Mouse (Mus musculus) left cerebral cortex, adult 8-10 months (tissue): ENCODE measurements around the gene Ngef. TPM values are rescaled to one million over a fixed set of nuclear protein-coding genes. Genes with fewer than 3 reads are reported as not detected.
"Not testable (repeated sequence)": the region's sequence is repeated elsewhere in the genome, so short reads cannot be mapped to it uniquely, and the experiment has no call there.

Experiments
- DNase-seq, 2 experiments: peaks; one replicate each; pipeline ENCODE4 v3.0.0; 2022; ENCODE audit warnings: low spot score in 2 of 2
- total RNA-seq, 4 experiments: library from RNA; stranded (reverse); gene quantifications; 2 replicates each; pipeline ENCODE4 v1.2.4; 2022

Gene Ngef
- total RNA-seq, 4 experiments from 2014 or later, result 351 to 426 (median 388) TPM

GRCm38 (mm10) chr1:87482546-87482945 lies 91.1 kb downstream of the Ngef start:
- no peak for DNase-seq

GRCm38 (mm10) chr1:87475076-87475895 lies 98.4 kb downstream of the Ngef start:
- peak; percentile 68 to 86 for DNase-seq

GRCm38 (mm10) chr1:87472576-87472975 lies 101.1 kb downstream of the Ngef start:
- DNase-seq, result peak in 1 of 2 experiments; percentile 5

- DNase-seq, result peak in 1 of 2 experiments; percentile 15
Measured at GRCm38 (mm10) chr1:87471914-87472313, 101.8 kb downstream of the Ngef start.

GRCm38 (mm10) chr1:87469971-87470370 lies 103.7 kb downstream of the Ngef start, which contains the start of gene Snorc:
Gene Snorc (plus strand): TSS chr1:87470271.
- DNase-seq, result not testable (repeated sequence)

- no peak for DNase-seq
Measured at GRCm38 (mm10) chr1:87468321-87468720, 105.3 kb downstream of the Ngef start.

- DNase-seq, result no peak
Measured at GRCm38 (mm10) chr1:87467469-87467868, 106.2 kb downstream of the Ngef start.

- DNase-seq, result not testable (repeated sequence)
Measured at GRCm38 (mm10) chr1:87459856-87460255, 113.8 kb downstream of the Ngef start.

- DNase-seq, result no peak
Measured at GRCm38 (mm10) chr1:87458045-87458444, 115.6 kb downstream of the Ngef start.

- no peak for DNase-seq
Measured at GRCm38 (mm10) chr1:87456425-87456824, 117.2 kb downstream of the Ngef start.

- no peak for DNase-seq
Measured at GRCm38 (mm10) chr1:87449432-87449831, 124.2 kb downstream of the Ngef start.

- DNase-seq, result peak in 1 of 2 experiments; percentile 55
Measured at GRCm38 (mm10) chr1:87447183-87448104, 126.2 kb downstream of the Ngef start.

GRCm38 (mm10) chr1:87436583-87436982 lies 137.1 kb downstream of the Ngef start:
- DNase-seq, result no peak

- DNase-seq, result no peak
Measured at GRCm38 (mm10) chr1:87435125-87435524, 138.5 kb downstream of the Ngef start.

Other genes with a start within 250 kb of the Ngef start
- 100 to 1,000 TPM; 121 to 154 (median 142) TPM for gene Gigyf2, start 246.9 kb downstream of the Ngef start, total RNA-seq
- gene Kcnj13, start 179.1 kb downstream of the Ngef start, total RNA-seq, result 1 to 10 TPM; 3.8 to 9.9 (median 5.2) TPM
- gene Snorc, start 103.6 kb downstream of the Ngef start, total RNA-seq, result 1 to 10 TPM in 1 of 4 experiments, not detected in 3; 1.2 TPM
- 1 to 10 TPM; 6.7 to 8.0 (median 7.6) TPM for gene Neu2, start 64.0 kb downstream of the Ngef start, total RNA-seq
- 10 to 100 TPM; 21.6 to 40.6 (median 29.6) TPM for gene Inpp5d, start 46.4 kb upstream of the Ngef start, total RNA-seq
- 10 to 100 TPM; 61.4 to 72.4 (median 68.5) TPM for gene Atg16l1, start 182.0 kb upstream of the Ngef start, total RNA-seq
- gene Sag, start 229.8 kb upstream of the Ngef start, total RNA-seq, result 1 to 10 TPM; 1.7 to 2.4 (median 1.9) TPM